Mouse (Mus musculus) frontal cortex, adult (tissue): ENCODE measurements around the gene Tceanc2.
A peak's percentile ranks its signal among the peaks of the same experiment; 100 is the strongest.
"Not testable (repeated sequence)": the region's sequence is repeated elsewhere in the genome, so short reads cannot be mapped to it uniquely, and the experiment has no call there.

ENCODE experiments used
- ATAC-seq: cut with Nextera tagmentation; 2 replicates; pipeline ENCODE4 v1.9.2; 2017; ENCODE audit warnings: mild to moderate bottlenecking, moderate library complexity, mixed read lengths; ENCODE audit not compliant: low TSS enrichment

Tceanc2 gene

GRCm38 (mm10) chr4:107126891-107127524 lies 51.9 kb downstream of the Tceanc2 start:
- no peak for ATAC-seq

- no peak for ATAC-seq
Measured at GRCm38 (mm10) chr4:107126389-107126788, 52.5 kb downstream of the Tceanc2 start.

- 0 out of 2 replicates have a peak, but pooled peaks have one; percentile 51 for ATAC-seq
Measured at GRCm38 (mm10) chr4:107125101-107125500, 53.8 kb downstream of the Tceanc2 start.

GRCm38 (mm10) chr4:107124376-107124775 lies 54.5 kb downstream of the Tceanc2 start:
- ATAC-seq: peak; percentile 79

- no peak for ATAC-seq
Measured at GRCm38 (mm10) chr4:107121165-107121943, 57.6 kb downstream of the Tceanc2 start.

- no peak for ATAC-seq
Measured at GRCm38 (mm10) chr4:107120676-107121075, 58.2 kb downstream of the Tceanc2 start.

GRCm38 (mm10) chr4:107119056-107119455 lies 59.9 kb downstream of the Tceanc2 start:
- no peak for ATAC-seq

- ATAC-seq: no peak
Measured at GRCm38 (mm10) chr4:107117741-107118385, 61.1 kb downstream of the Tceanc2 start.

- no peak for ATAC-seq
Measured at GRCm38 (mm10) chr4:107114278-107114677, 64.6 kb downstream of the Tceanc2 start.

GRCm38 (mm10) chr4:107109181-107109580 lies 69.7 kb downstream of the Tceanc2 start:
- ATAC-seq: not testable (repeated sequence)

GRCm38 (mm10) chr4:107108291-107108731 lies 70.6 kb downstream of the Tceanc2 start:
- ATAC-seq: peak; percentile 88

GRCm38 (mm10) chr4:107106777-107107176 lies 72.1 kb downstream of the Tceanc2 start:
- no peak for ATAC-seq

- ATAC-seq: no peak
Measured at GRCm38 (mm10) chr4:107102220-107102619, 76.7 kb downstream of the Tceanc2 start.

GRCm38 (mm10) chr4:107098791-107099525 lies 80.0 kb downstream of the Tceanc2 start:
- no peak for ATAC-seq

- no peak for ATAC-seq
Measured at GRCm38 (mm10) chr4:107098375-107098774, 80.5 kb downstream of the Tceanc2 start.

GRCm38 (mm10) chr4:107097871-107098270 lies 81.0 kb downstream of the Tceanc2 start:
- no peak for ATAC-seq

- ATAC-seq: no peak
Measured at GRCm38 (mm10) chr4:107096841-107097373, 82.0 kb downstream of the Tceanc2 start, which contains the start of gene Cdcp2. TSS of gene Cdcp2 (plus strand) at chr4:107096891.

GRCm38 (mm10) chr4:107096043-107096442 lies 82.9 kb downstream of the Tceanc2 start:
- no peak for ATAC-seq

- ATAC-seq: no peak
Measured at GRCm38 (mm10) chr4:107094484-107095187, 84.3 kb downstream of the Tceanc2 start.

- ATAC-seq: no peak
Measured at GRCm38 (mm10) chr4:107091696-107092095, 87.2 kb downstream of the Tceanc2 start.

GRCm38 (mm10) chr4:107084858-107085257 lies 94.1 kb downstream of the Tceanc2 start:
- ATAC-seq: peak; percentile 95
